31 mouse cellular contexts compared by ENCODE assay signal in genomic region chr11:86628448-86628847, GRCm38 (mm10). TPM values are rescaled to one million over a fixed set of nuclear protein-coding genes. Genes with fewer than 3 reads are reported as not detected.
DNase-seq lines count a peak whose midpoint lies in the region; ATAC-seq and TF ChIP-seq lines count a peak whose summit lies in the region.
"Had no signal": no experiment of that assay in that cellular context is flagged by ENCODE, and none has a peak within 500 bp of the region (broad histone marks: within the 10 kb centered on the region; RNA-seq: fewer than 3 reads in every experiment).

No protein-coding gene starts in this region.

- no peak for ATAC-seq in heart, embryonic 11.5 days (replicated peaks; ENCODE audit: insufficient number of reproducible peaks, low FRiP score, low TSS enrichment)
- peak; percentile 87 for ATAC-seq in liver, embryonic 11.5 days (replicated peaks; ENCODE audit: low FRiP score)
- ATAC-seq in liver, embryonic 16.5 days (ENCODE audit: low read depth), result peak; percentile 71
- ATAC-seq: forebrain, embryonic 14.5 days; intestine, postnatal 0 days; midbrain, embryonic 16.5 days; Patski had no signal

- no peak overlapping the region for H3K4me2 ChIP-seq in heart, embryonic 11.5 days
- H3K4me2 ChIP-seq in liver, embryonic 11.5 days, result no peak overlapping the region
- no peak overlapping the region for H3K4me2 ChIP-seq in liver, embryonic 16.5 days (ENCODE audit: low read depth, low read length)
- H3K4me2 ChIP-seq: embryonic facial prominence, embryonic 15.5 days; heart, embryonic 13.5 days; hindbrain, embryonic 14.5 days; limb, embryonic 15.5 days; midbrain, embryonic 11.5 days; neural tube, embryonic 12.5 days had no signal

- WGBS in heart, embryonic 11.5 days (ENCODE audit: insufficient replicate concordance), result 67% methylated on average over 2 of the region's 2 CpGs
- WGBS in liver, embryonic 11.5 days, result 47% methylated on average over 2 of the region's 2 CpGs
- 20% methylated on average over 2 of the region's 2 CpGs for WGBS in liver, embryonic 16.5 days (ENCODE audit: insufficient replicate concordance)

- DNase-seq in heart, adult 11 months, result peak; percentile 8
- DNase-seq in liver, embryonic 11.5 days (ENCODE audit: low spot score), result no peak
- DNase-seq in layer of hippocampus, adult 2 months (ENCODE audit: low spot score in 2 of 2), result no peak
- no peak for DNase-seq in cerebellum, adult 9-10 months
- no peak for DNase-seq in left cerebral cortex, adult 9 months (ENCODE audit: low spot score in 2 of 2)
- DNase-seq: adrenal gland, postnatal 25 days; cerebellum, adult 2 months; cerebellum, postnatal 25 days; gastrocnemius, postnatal 36 days; heart, adult 2 months; heart, postnatal 10 days; kidney, adult 9 months; kidney, postnatal 25 days; lung, postnatal 36 days; right cerebral cortex, postnatal 4 days; thymus, postnatal 4 days had no signal

- no peaks in the 10 kb centered on the region for H3K4me1 ChIP-seq in heart, embryonic 11.5 days (ENCODE audit: control insufficient read depth, insufficient read depth, low read length)
- H3K4me1 ChIP-seq in liver, embryonic 11.5 days (replicated peaks; ENCODE audit: control insufficient read depth, insufficient read depth, low read length), result peaks cover 25% of the 10 kb centered on the region
- H3K4me1 ChIP-seq in liver, embryonic 16.5 days (ENCODE audit: control insufficient read depth, low read depth, low read length), result peaks cover 13% of the 10 kb centered on the region
- H3K4me1 ChIP-seq: embryonic facial prominence, embryonic 10.5 days; embryonic facial prominence, embryonic 15.5 days; limb, embryonic 10.5 days; limb, embryonic 15.5 days; neural tube, embryonic 12.5 days had no signal

- no peaks in the 10 kb centered on the region for H3K27me3 ChIP-seq in heart, embryonic 11.5 days (ENCODE audit: control insufficient read depth, insufficient read depth, low read length)
- no peaks in the 10 kb centered on the region for H3K27me3 ChIP-seq in liver, embryonic 11.5 days (replicated peaks; ENCODE audit: control insufficient read depth, insufficient read depth, low read length)
- H3K27me3 ChIP-seq in liver, embryonic 16.5 days (ENCODE audit: control insufficient read depth, insufficient read depth, low read depth, low read length), result no peaks in the 10 kb centered on the region
- H3K27me3 ChIP-seq: CH12.LX; embryonic facial prominence, embryonic 15.5 days; heart, embryonic 13.5 days; limb, embryonic 15.5 days; neural tube, embryonic 12.5 days; Patski had no signal

- no peaks in the 10 kb centered on the region for H3K36me3 ChIP-seq in heart, embryonic 11.5 days (ENCODE audit: control insufficient read depth, insufficient read depth, low read length)
- no peaks in the 10 kb centered on the region; the same call in 1 of the 2 replicates for H3K36me3 ChIP-seq in liver, embryonic 11.5 days (ENCODE audit: control insufficient read depth, insufficient read depth, low read length)
- peaks cover 5% of the 10 kb centered on the region for H3K36me3 ChIP-seq in liver, embryonic 16.5 days (ENCODE audit: control insufficient read depth, insufficient read depth)

- no peak overlapping the region for H3K9ac ChIP-seq in heart, embryonic 11.5 days (ENCODE audit: low read depth, low read length)
- no peak overlapping the region for H3K9ac ChIP-seq in liver, embryonic 11.5 days (ENCODE audit: low read depth, low read length)
- no peak overlapping the region for H3K9ac ChIP-seq in liver, embryonic 16.5 days (ENCODE audit: low read depth, low read length)
- H3K9ac ChIP-seq: embryonic facial prominence, embryonic 15.5 days; heart, embryonic 13.5 days; hindbrain, embryonic 14.5 days; limb, embryonic 15.5 days; neural tube, embryonic 12.5 days had no signal

- H3K4me3 ChIP-seq in heart, embryonic 11.5 days (ENCODE audit: low read depth, low read length), result no peak overlapping the region
- no peak overlapping the region for H3K4me3 ChIP-seq in liver, embryonic 11.5 days (ENCODE audit: low read depth, low read length)
- H3K4me3 ChIP-seq in liver, embryonic 16.5 days (ENCODE audit: low read depth, low read length), result no peak overlapping the region
- no peak overlapping the region for H3K4me3 ChIP-seq in layer of hippocampus, adult 2 months
- H3K4me3 ChIP-seq: embryonic facial prominence, embryonic 10.5 days; embryonic facial prominence, embryonic 15.5 days; heart, adult 2 months; heart, embryonic 13.5 days; limb, embryonic 10.5 days; limb, embryonic 15.5 days; neural tube, embryonic 12.5 days had no signal

- H3K9me3 ChIP-seq in heart, embryonic 11.5 days (replicated peaks; ENCODE audit: control insufficient read depth, low read length), result no peaks in the 10 kb centered on the region
- H3K9me3 ChIP-seq in liver, embryonic 11.5 days (ENCODE audit: control insufficient read depth, low read length), result no peaks in the 10 kb centered on the region
- H3K9me3 ChIP-seq in liver, embryonic 16.5 days (replicated peaks; ENCODE audit: control insufficient read depth, low read length), result no peaks in the 10 kb centered on the region
- H3K9me3 ChIP-seq: embryonic facial prominence, embryonic 10.5 days; embryonic facial prominence, embryonic 15.5 days; heart, embryonic 13.5 days; limb, embryonic 10.5 days; limb, embryonic 15.5 days; neural tube, embryonic 12.5 days had no signal

- no peak for TF ChIP-seq CTCF in layer of hippocampus, adult 2 months (conservative IDR thresholded peaks at IDR 0.05)

- no peak overlapping the region for H3K27ac ChIP-seq in heart, embryonic 11.5 days (ENCODE audit: low read depth, low read length)
- no peak overlapping the region for H3K27ac ChIP-seq in liver, embryonic 11.5 days (ENCODE audit: low read depth, low read length)
- H3K27ac ChIP-seq in liver, embryonic 16.5 days (ENCODE audit: low read length), result no peak overlapping the region
- H3K27ac ChIP-seq in layer of hippocampus, adult 2 months, result no peak overlapping the region
- H3K27ac ChIP-seq: embryonic facial prominence, embryonic 10.5 days; embryonic facial prominence, embryonic 15.5 days; heart, adult 2 months; heart, embryonic 13.5 days; hindbrain, embryonic 14.5 days; limb, embryonic 10.5 days; limb, embryonic 15.5 days; neural tube, embryonic 12.5 days had no signal

RNA-seq across cellular contexts. Expression of gene Vmp1, which starts 55.2 kb away (rescaled TPM):
- polyA plus RNA-seq in heart, embryonic 11.5 days (2014; fragmentation: Nextera tagmentation; extraction: Ambion mirVana), result 112 and 120 TPM in 2 replicates
- 112 and 130 TPM in 2 replicates for polyA plus RNA-seq in liver, embryonic 11.5 days (2014; fragmentation: Nextera tagmentation; extraction: Ambion mirVana)
- polyA plus RNA-seq in liver, embryonic 16.5 days (2015; fragmentation: Nextera tagmentation; extraction: Ambion mirVana), result 77.5 and 87.3 TPM in 2 replicates
- total RNA-seq in layer of hippocampus, adult 2 months (2021), result 100 to 1,000 TPM; 111 to 139 TPM

RNA-seq across cellular contexts. Expression of gene Ptrh2, which starts 55.3 kb away (rescaled TPM):
- polyA plus RNA-seq in heart, embryonic 11.5 days (2014; fragmentation: Nextera tagmentation; extraction: Ambion mirVana), result 21.5 and 22.7 TPM in 2 replicates
- polyA plus RNA-seq in liver, embryonic 11.5 days (2014; fragmentation: Nextera tagmentation; extraction: Ambion mirVana), result 39.6 and 40.5 TPM in 2 replicates
- 13.3 and 13.7 TPM in 2 replicates for polyA plus RNA-seq in liver, embryonic 16.5 days (2015; fragmentation: Nextera tagmentation; extraction: Ambion mirVana)
- 10 to 100 TPM in 1 of 2 experiments, 1 to 10 TPM in 1; 9.0 to 10.1 TPM for total RNA-seq in layer of hippocampus, adult 2 months (2021)
